Mouse (Mus musculus): Measurements from ENCODE around the gene Samd11. TPM values are rescaled to one million over a fixed set of nuclear protein-coding genes. Genes with fewer than 3 reads are reported as not detected.

Samd11 gene
- polyA plus RNA-seq (2012; rRNA removed) = 0.21 and 0.22 TPM in 2 replicates

GRCm38 (mm10) chr4:156255078-156255839, at the start of gene Samd11:
Samd11 (minus strand) TSS chr4:156255657.
- DNase-seq (ENCODE audit: low spot score) = no peak

GRCm38 (mm10) chr4:156254361-156255077, 938 bp downstream of the Samd11 start:
- no peak for DNase-seq (ENCODE audit: low spot score)

- no peak for DNase-seq (ENCODE audit: low spot score)
Observed at GRCm38 (mm10) chr4:156253043-156253442, 2.4 kb downstream of the Samd11 start.

GRCm38 (mm10) chr4:156252619-156253018, 2.8 kb downstream of the Samd11 start:
- no peak for DNase-seq (ENCODE audit: low spot score)

- no peak for DNase-seq (ENCODE audit: low spot score)
Observed at GRCm38 (mm10) chr4:156252140-156252539, 3.3 kb downstream of the Samd11 start.

- no peak for DNase-seq (ENCODE audit: low spot score)
Observed at GRCm38 (mm10) chr4:156251081-156251480, 4.4 kb downstream of the Samd11 start.

GRCm38 (mm10) chr4:156249567-156249966, 5.9 kb downstream of the Samd11 start:
- DNase-seq (ENCODE audit: low spot score) = no peak

GRCm38 (mm10) chr4:156236651-156237447, 18.6 kb downstream of the Samd11 start:
- DNase-seq (ENCODE audit: low spot score) = no peak

GRCm38 (mm10) chr4:156235808-156236533, 19.5 kb downstream of the Samd11 start, which contains the start of gene Noc2l:
Noc2l (plus strand) TSS chr4:156236010.
- peak; percentile 79 for DNase-seq (ENCODE audit: low spot score)

- DNase-seq (ENCODE audit: low spot score) = no peak
Observed at GRCm38 (mm10) chr4:156235360-156235770, 20.1 kb downstream of the Samd11 start.

- DNase-seq (ENCODE audit: low spot score) = peak; percentile 60
Observed at GRCm38 (mm10) chr4:156234701-156235213, 20.7 kb downstream of the Samd11 start, which contains the start of gene Plekhn1. Plekhn1 (minus strand) TSS chr4:156234857.

- no peak for DNase-seq (ENCODE audit: low spot score)
Observed at GRCm38 (mm10) chr4:156234021-156234501, 21.4 kb downstream of the Samd11 start.

- peak; percentile 60 for DNase-seq (ENCODE audit: low spot score)
Observed at GRCm38 (mm10) chr4:156228393-156229024, 26.9 kb downstream of the Samd11 start.

GRCm38 (mm10) chr4:156227752-156228392, 27.6 kb downstream of the Samd11 start:
- DNase-seq (ENCODE audit: low spot score) = no peak

- DNase-seq (ENCODE audit: low spot score) = no peak
Observed at GRCm38 (mm10) chr4:156224276-156224675, 31.2 kb downstream of the Samd11 start.

GRCm38 (mm10) chr4:156219936-156220335, 35.5 kb downstream of the Samd11 start:
- DNase-seq (ENCODE audit: low spot score) = no peak

- peak; percentile 49 for DNase-seq (ENCODE audit: low spot score)
Observed at GRCm38 (mm10) chr4:156217838-156218237, 37.6 kb downstream of the Samd11 start.

GRCm38 (mm10) chr4:156217022-156217669, 38.3 kb downstream of the Samd11 start:
- no peak for DNase-seq (ENCODE audit: low spot score)

GRCm38 (mm10) chr4:156216196-156216595, 39.3 kb downstream of the Samd11 start:
- no peak for DNase-seq (ENCODE audit: low spot score)

Data from urinary bladder, adult 2 months (tissue).